Mouse (Mus musculus) left cerebral cortex, postnatal 36 days (tissue): ENCODE results near the gene Pigu. TPM values are rescaled to one million over a fixed set of nuclear protein-coding genes. Genes with fewer than 3 reads are reported as not detected.
A peak's percentile ranks its signal among the peaks of the same experiment; 100 is the strongest.

Source experiments
- DNase-seq, 2 experiments: peaks; one replicate each; pipeline ENCODE4 v3.0.0; 2021 to 2022; ENCODE audit warnings: low spot score in 2 of 2, mixed read lengths in 1 of 2
- intact Hi-C: fragments of 180-260 bp; cut with DNase I; formaldehyde crosslinking; loops from one replicate; pipeline ENCODE4 v1.15.1; 2025
- total RNA-seq, 2 experiments: library from RNA; stranded (reverse); gene quantifications; 2 replicates each; pipeline ENCODE4 v1.2.3; 2021

Pigu gene
- total RNA-seq, 2 experiments from 2014 or later, result 25.7 to 30.5 TPM

- intact Hi-C loops, result no loop called here
- DNase-seq, result no peak
Measured at GRCm38 (mm10) chr2:155372451-155372850, 15.2 kb upstream of the Pigu start.

- no peak for DNase-seq
- intact Hi-C loops, result no loop called here
Measured at GRCm38 (mm10) chr2:155369333-155369883, 12.2 kb upstream of the Pigu start.

- intact Hi-C loops, result no loop called here
- DNase-seq, result no peak
Measured at GRCm38 (mm10) chr2:155367635-155368284, 10.5 kb upstream of the Pigu start.

- intact Hi-C loops, result loop anchor here (2.0 kb wide), 1 partner anchor 25 kb away; no protein-coding TSS in a partner anchor
- DNase-seq, result peak in 1 of 2 experiments; percentile 17
Measured at GRCm38 (mm10) chr2:155357686-155358399, 613 bp upstream of the Pigu start.

GRCm38 (mm10) chr2:155354402-155354801 is 2.8 kb downstream of the Pigu start:
- intact Hi-C loops, result no loop called here
- no peak for DNase-seq

GRCm38 (mm10) chr2:155346670-155347069 is 10.6 kb downstream of the Pigu start:
- intact Hi-C loops, result no loop called here

GRCm38 (mm10) chr2:155340166-155340565 is 17.1 kb downstream of the Pigu start:
- DNase-seq, result no peak
- intact Hi-C loops, result no loop called here

More at GRCm38 (mm10) chr2:155346670-155347069, 10.6 kb downstream of the Pigu start:
- no peak for DNase-seq

GRCm38 (mm10) chr2:155336254-155336653 is 21.0 kb downstream of the Pigu start:
- DNase-seq, result no peak
- intact Hi-C loops, result no loop called here

GRCm38 (mm10) chr2:155335231-155335630 is 22.0 kb downstream of the Pigu start:
- intact Hi-C loops, result no loop called here
- DNase-seq, result no peak

- intact Hi-C loops, result no loop called here
- DNase-seq, result no peak
Measured at GRCm38 (mm10) chr2:155333421-155333820, 23.8 kb downstream of the Pigu start.

- intact Hi-C loops, result no loop called here
- DNase-seq, result no peak
Measured at GRCm38 (mm10) chr2:155331351-155331750, 25.9 kb downstream of the Pigu start.

GRCm38 (mm10) chr2:155330811-155331210 is 26.4 kb downstream of the Pigu start:
- DNase-seq, result no peak
- intact Hi-C loops, result no loop called here

GRCm38 (mm10) chr2:155329707-155330106 is 27.5 kb downstream of the Pigu start:
- DNase-seq, result no peak
- intact Hi-C loops, result no loop called here

GRCm38 (mm10) chr2:155328906-155329305 is 28.3 kb downstream of the Pigu start:
- no peak for DNase-seq
- intact Hi-C loops, result no loop called here

GRCm38 (mm10) chr2:155327906-155328305 is 29.3 kb downstream of the Pigu start:
- DNase-seq, result no peak
- intact Hi-C loops, result no loop called here

GRCm38 (mm10) chr2:155326001-155326400 is 31.2 kb downstream of the Pigu start:
- intact Hi-C loops, result no loop called here

GRCm38 (mm10) chr2:155320596-155320995 is 36.6 kb downstream of the Pigu start:
- no peak for DNase-seq
- intact Hi-C loops, result no loop called here

More at GRCm38 (mm10) chr2:155326001-155326400, 31.2 kb downstream of the Pigu start:
- no peak for DNase-seq

- no peak for DNase-seq
- intact Hi-C loops, result no loop called here
Measured at GRCm38 (mm10) chr2:155318618-155319017, 38.6 kb downstream of the Pigu start.

GRCm38 (mm10) chr2:155313671-155314070 is 43.6 kb downstream of the Pigu start:
- no peak for DNase-seq
- intact Hi-C loops, result no loop called here

GRCm38 (mm10) chr2:155308936-155309592 is 48.2 kb downstream of the Pigu start:
- no peak for DNase-seq
- intact Hi-C loops, result no loop called here
